9 mouse cellular contexts compared by ENCODE assay signal in genomic region chr15:10818216-10818615, GRCm38 (mm10).
A peak's percentile ranks its signal among the peaks of the same experiment; 100 is the strongest.
DNase-seq lines count a peak whose midpoint lies in the region; ATAC-seq and TF ChIP-seq lines count a peak whose summit lies in the region.
"Had no signal": no experiment of that assay in that cellular context is flagged by ENCODE, and none has a peak within 500 bp of the region (broad histone marks: within the 10 kb centered on the region; RNA-seq: fewer than 3 reads in every experiment).

No protein-coding gene starts in this region.

- no peaks in the 10 kb centered on the region for H3K9me3 ChIP-seq in forebrain, postnatal 0 days (ENCODE audit: low read length)
- no peaks in the 10 kb centered on the region for H3K9me3 ChIP-seq in forebrain, embryonic 15.5 days
- no peaks in the 10 kb centered on the region for H3K9me3 ChIP-seq in hindbrain, postnatal 0 days (ENCODE audit: low read length)
- no peaks in the 10 kb centered on the region for H3K9me3 ChIP-seq in liver, embryonic 13.5 days (replicated peaks)
- H3K9me3 ChIP-seq in stomach, embryonic 16.5 days (replicated peaks; ENCODE audit: control insufficient read depth, low read length), result no peaks in the 10 kb centered on the region
- H3K9me3 ChIP-seq: neural tube, embryonic 12.5 days had no signal

- no peak for TF ChIP-seq CTCF in forebrain, postnatal 0 days (IDR thresholded peaks at IDR 0.05; ENCODE audit: low read depth)
- TF ChIP-seq CTCF in hindbrain, postnatal 0 days (IDR thresholded peaks at IDR 0.05; ENCODE audit: low read depth), result peak; percentile 12

- WGBS in forebrain, postnatal 0 days, result 68% methylated on average over 6 of the region's 6 CpGs
- WGBS in forebrain, embryonic 15.5 days, result 83% methylated on average over 6 of the region's 6 CpGs
- 57% methylated on average over 6 of the region's 6 CpGs for WGBS in hindbrain, postnatal 0 days
- WGBS in liver, embryonic 13.5 days (ENCODE audit: insufficient replicate concordance), result 27% methylated on average over 6 of the region's 6 CpGs
- WGBS in stomach, embryonic 16.5 days, result 37% methylated on average over 6 of the region's 6 CpGs

- no peak overlapping the region for H3K27ac ChIP-seq in forebrain, postnatal 0 days (ENCODE audit: low read depth, low read length)
- H3K27ac ChIP-seq in forebrain, embryonic 15.5 days (replicated peaks), result no peak overlapping the region
- no peak overlapping the region for H3K27ac ChIP-seq in hindbrain, postnatal 0 days
- H3K27ac ChIP-seq in liver, embryonic 13.5 days, result no peak overlapping the region
- H3K27ac ChIP-seq in stomach, embryonic 16.5 days (ENCODE audit: low read length), result peak overlapping the region; percentile 30; the same call in 1 of the 2 replicates
- H3K27ac ChIP-seq: neural tube, embryonic 12.5 days had no signal

- no peaks in the 10 kb centered on the region for H3K36me3 ChIP-seq in forebrain, postnatal 0 days (ENCODE audit: insufficient read depth)
- no peaks in the 10 kb centered on the region for H3K36me3 ChIP-seq in forebrain, embryonic 15.5 days
- no peaks in the 10 kb centered on the region for H3K36me3 ChIP-seq in hindbrain, postnatal 0 days (ENCODE audit: insufficient read depth, low read length)
- H3K36me3 ChIP-seq in liver, embryonic 13.5 days, result no peaks in the 10 kb centered on the region
- H3K36me3 ChIP-seq in stomach, embryonic 16.5 days (ENCODE audit: control insufficient read depth, insufficient read depth, low read length), result no peaks in the 10 kb centered on the region
- H3K36me3 ChIP-seq: neural tube, embryonic 12.5 days had no signal

- no peak overlapping the region for H3K9ac ChIP-seq in forebrain, postnatal 0 days
- no peak overlapping the region for H3K9ac ChIP-seq in forebrain, embryonic 15.5 days (replicated peaks)
- H3K9ac ChIP-seq in hindbrain, postnatal 0 days (replicated peaks; ENCODE audit: low read length), result no peak overlapping the region
- no peak overlapping the region for H3K9ac ChIP-seq in liver, embryonic 13.5 days
- H3K9ac ChIP-seq in stomach, embryonic 16.5 days (ENCODE audit: low read length), result no peak overlapping the region
- H3K9ac ChIP-seq: neural tube, embryonic 12.5 days had no signal

- no peak overlapping the region for H3K4me2 ChIP-seq in forebrain, postnatal 0 days (ENCODE audit: low read depth)
- no peak overlapping the region for H3K4me2 ChIP-seq in forebrain, embryonic 15.5 days (replicated peaks)
- no peak overlapping the region for H3K4me2 ChIP-seq in hindbrain, postnatal 0 days (ENCODE audit: low read depth, low read length)
- no peak overlapping the region for H3K4me2 ChIP-seq in liver, embryonic 13.5 days
- no peak overlapping the region for H3K4me2 ChIP-seq in stomach, embryonic 16.5 days (ENCODE audit: low read depth, low read length)
- H3K4me2 ChIP-seq: neural tube, embryonic 12.5 days had no signal

- H3K27me3 ChIP-seq in forebrain, postnatal 0 days (ENCODE audit: insufficient read depth, low read length), result no peaks in the 10 kb centered on the region
- no peaks in the 10 kb centered on the region for H3K27me3 ChIP-seq in forebrain, embryonic 15.5 days
- no peaks in the 10 kb centered on the region for H3K27me3 ChIP-seq in hindbrain, postnatal 0 days (ENCODE audit: insufficient read depth, low read length)
- H3K27me3 ChIP-seq in liver, embryonic 13.5 days, result no peaks in the 10 kb centered on the region
- no peaks in the 10 kb centered on the region for H3K27me3 ChIP-seq in stomach, embryonic 16.5 days (ENCODE audit: control insufficient read depth, insufficient read depth, low read length)
- H3K27me3 ChIP-seq: neural tube, embryonic 12.5 days had no signal

- H3K4me3 ChIP-seq in forebrain, postnatal 0 days (ENCODE audit: low read depth, low read length), result no peak overlapping the region
- no peak overlapping the region for H3K4me3 ChIP-seq in forebrain, embryonic 15.5 days
- no peak overlapping the region for H3K4me3 ChIP-seq in hindbrain, postnatal 0 days (ENCODE audit: low read length)
- no peak overlapping the region for H3K4me3 ChIP-seq in liver, embryonic 13.5 days (replicated peaks)
- H3K4me3 ChIP-seq in stomach, embryonic 16.5 days (replicated peaks; ENCODE audit: low read length), result no peak overlapping the region
- H3K4me3 ChIP-seq: neural tube, embryonic 12.5 days had no signal

- DNase-seq in forebrain, postnatal 0 days, result no peak
- peak; percentile 39 for DNase-seq in R1 (ENCODE audit: low read depth, low spot score)
- DNase-seq in gastrocnemius, adult 8-10 months (ENCODE audit: low spot score in 2 of 2), result peak; percentile 64 to 69
- DNase-seq in hindbrain, postnatal 0 days (ENCODE audit: low spot score), result peak; percentile 50
- DNase-seq in liver, embryonic 13.5 days, result no peak
- DNase-seq in cerebellum, postnatal 25 days, result no peak

- no peaks in the 10 kb centered on the region for H3K4me1 ChIP-seq in forebrain, postnatal 0 days (ENCODE audit: insufficient read depth)
- H3K4me1 ChIP-seq in forebrain, embryonic 15.5 days, result no peaks in the 10 kb centered on the region
- H3K4me1 ChIP-seq in hindbrain, postnatal 0 days (ENCODE audit: insufficient read depth, low read length), result no peaks in the 10 kb centered on the region
- H3K4me1 ChIP-seq in liver, embryonic 13.5 days (replicated peaks), result no peaks in the 10 kb centered on the region
- 0 out of 2 replicates have a peak, but pooled peaks cover 5% of the 10 kb centered on the region for H3K4me1 ChIP-seq in stomach, embryonic 16.5 days (ENCODE audit: control insufficient read depth, insufficient read depth, low read length)

- peak; percentile 51; the same call in 1 of the 2 replicates for ATAC-seq in forebrain, postnatal 0 days
- ATAC-seq in forebrain, embryonic 15.5 days (replicated peaks), result no peak
- ATAC-seq in hindbrain, postnatal 0 days, result peak; percentile 79
- ATAC-seq in liver, embryonic 13.5 days (ENCODE audit: low read depth), result 0 out of 2 replicates have a peak, but pooled peaks have one; percentile 7
- peak; percentile 89 for ATAC-seq in stomach, embryonic 16.5 days (ENCODE audit: insufficient read depth, low FRiP score)

Comparison
In these comparisons a context has a peak if more than half of its experiments do, and no peak if none do; other contexts are left out.
1. DNase-seq: peak in R1 (single experiment), gastrocnemius, adult 8-10 months (2 of 2) and hindbrain, postnatal 0 days (single experiment); none in forebrain, postnatal 0 days (single experiment), liver, embryonic 13.5 days (single experiment) and cerebellum, postnatal 25 days (0 of 2).